Mouse (Mus musculus): ENCODE measurements around the gene Coq10a. TPM values are rescaled to one million over a fixed set of nuclear protein-coding genes. Genes with fewer than 3 reads are reported as not detected.

The Coq10a gene
- polyA plus RNA-seq, 2 experiments, result 4.7 to 7.7 TPM

GRCm38 (mm10) chr10:128378462-128378861, 9.7 kb upstream of the Coq10a start:
- H3K9ac ChIP-seq (replicated peaks), result peak overlapping the region; percentile 89; the same call in 1 of the 2 replicates
- H3K9me3 ChIP-seq (ENCODE audit: control insufficient read depth, low read length), result no peaks in the 10 kb centered on the region
- peak overlapping the region; percentile 92; the same call in 1 of the 2 replicates for H3K4me2 ChIP-seq (ENCODE audit: low read depth)
- ATAC-seq (ENCODE audit: insufficient read depth) (no peak), DNase-seq (ENCODE audit: low read depth in 3 of 3, low spot score in 3 of 3) (no peak)
- H3K27me3 ChIP-seq (ENCODE audit: control insufficient read depth, insufficient read depth, low read length), result no peaks in the 10 kb centered on the region
- peaks cover 15% of the 10 kb centered on the region for H3K36me3 ChIP-seq (replicated peaks; ENCODE audit: control insufficient read depth, insufficient read depth, low read depth)
- 63% methylated on average over 3 of the region's 3 CpGs for WGBS (ENCODE audit: insufficient replicate concordance)
- 0 out of 4 replicates have a peak overlapping the region, but pooled peaks of 1 of the 2 experiments have one; percentile 65 for H3K4me3 ChIP-seq (ENCODE audit: insufficient read depth in 1 of 2, low read depth in 2 of 2, low read length in 2 of 2)
- peaks cover 5 to 18% of the 10 kb centered on the region in 2 experiments; a peak in 3 of 4 replicates for H3K4me1 ChIP-seq (replicated peaks; ENCODE audit: control insufficient read depth in 2 of 2, insufficient read depth in 2 of 2, low read length in 1 of 2)
- TF ChIP-seq EP300 (IDR thresholded peaks at IDR 0.05; ENCODE audit: low read depth) (no peak), CTCF (IDR thresholded peaks at IDR 0.05; ENCODE audit: low read depth) (no peak)
- H3K27ac ChIP-seq, result no peak overlapping the region

- DNase-seq (ENCODE audit: low read depth in 3 of 3, low spot score in 3 of 3) (no peak), ATAC-seq (ENCODE audit: insufficient read depth) (no peak)
- Histone ChIP-seq H3K36me3 (replicated peaks; ENCODE audit: control insufficient read depth, insufficient read depth, low read depth) (peaks cover 15% of the 10 kb centered on the region), H3K27ac (no peak overlapping the region), H3K4me1 (replicated peaks; ENCODE audit: control insufficient read depth in 2 of 2, insufficient read depth in 2 of 2, low read length in 1 of 2) (peaks cover 5 to 23% of the 10 kb centered on the region in 2 experiments; a peak in 3 of 4 replicates), H3K9ac (replicated peaks) (peak overlapping the region; percentile 89), H3K4me3 (ENCODE audit: insufficient read depth in 1 of 2, low read depth in 2 of 2, low read length in 2 of 2) (peak overlapping the region; percentile 65 to 89), H3K9me3 (ENCODE audit: control insufficient read depth, low read length) (no peaks in the 10 kb centered on the region), H3K4me2 (ENCODE audit: low read depth) (peak overlapping the region; percentile 92), H3K27me3 (ENCODE audit: control insufficient read depth, insufficient read depth, low read length) (no peaks in the 10 kb centered on the region)
- WGBS (ENCODE audit: insufficient replicate concordance), result 66% methylated on average over 14 of the region's 14 CpGs
- TF ChIP-seq EP300 (IDR thresholded peaks at IDR 0.05; ENCODE audit: low read depth) (no peak), CTCF (IDR thresholded peaks at IDR 0.05; ENCODE audit: low read depth) (no peak)
Measured at GRCm38 (mm10) chr10:128377940-128378448, 9.2 kb upstream of the Coq10a start.

GRCm38 (mm10) chr10:128377222-128377939, 8.6 kb upstream of the Coq10a start:
- H3K4me3 ChIP-seq (ENCODE audit: insufficient read depth in 1 of 2, low read depth in 2 of 2, low read length in 2 of 2), result peak overlapping the region; percentile 65 to 89
- WGBS (ENCODE audit: insufficient replicate concordance), result under 1% methylated on average over 41 of the region's 47 CpGs
- TF ChIP-seq EP300 (IDR thresholded peaks at IDR 0.05; ENCODE audit: low read depth) (no peak), CTCF (IDR thresholded peaks at IDR 0.05; ENCODE audit: low read depth) (no peak)
- H3K9ac ChIP-seq (replicated peaks), result peak overlapping the region; percentile 89
- ATAC-seq (ENCODE audit: insufficient read depth), result peak; percentile 73
- H3K4me1 ChIP-seq (replicated peaks; ENCODE audit: control insufficient read depth in 2 of 2, insufficient read depth in 2 of 2, low read length in 1 of 2), result peaks cover 5 to 25% of the 10 kb centered on the region in 2 experiments; a peak in 3 of 4 replicates
- no peak for DNase-seq (ENCODE audit: low read depth in 3 of 3, low spot score in 3 of 3)
- H3K36me3 ChIP-seq (replicated peaks; ENCODE audit: control insufficient read depth, insufficient read depth, low read depth), result peaks cover 10% of the 10 kb centered on the region; the same call in 1 of the 2 replicates
- no peaks in the 10 kb centered on the region for H3K9me3 ChIP-seq (ENCODE audit: control insufficient read depth, low read length)
- H3K4me2 ChIP-seq (ENCODE audit: low read depth), result peak overlapping the region; percentile 92
- no peaks in the 10 kb centered on the region for H3K27me3 ChIP-seq (ENCODE audit: control insufficient read depth, insufficient read depth, low read length)
- no peak overlapping the region; the same call in 1 of the 2 replicates for H3K27ac ChIP-seq

GRCm38 (mm10) chr10:128376455-128377211, 7.8 kb upstream of the Coq10a start, which contains the start of gene Ankrd52:
Gene Ankrd52, plus strand, starts transcription at chr10:128377115.
- Histone ChIP-seq H3K9ac (replicated peaks) (peak within 1 kb of the TSS; percentile 89), H3K9me3 (ENCODE audit: control insufficient read depth, low read length) (no peaks in the 10 kb centered on the region), H3K4me3 (ENCODE audit: insufficient read depth in 1 of 2, low read depth in 2 of 2, low read length in 2 of 2) (peak within 1 kb of the TSS; percentile 65 to 89), H3K4me1 (replicated peaks; ENCODE audit: control insufficient read depth in 2 of 2, insufficient read depth in 2 of 2, low read length in 1 of 2) (peaks cover 5 to 25% of the 10 kb centered on the region in 2 experiments; a peak in 3 of 4 replicates), H3K36me3 (replicated peaks; ENCODE audit: control insufficient read depth, insufficient read depth, low read depth) (peaks cover 4% of the 10 kb centered on the region; the same call in 1 of the 2 replicates), H3K4me2 (ENCODE audit: low read depth) (peak within 1 kb of the TSS; percentile 92), H3K27me3 (ENCODE audit: control insufficient read depth, insufficient read depth, low read length) (no peaks in the 10 kb centered on the region), H3K27ac (peak within 1 kb of the TSS; percentile 34)
- WGBS (ENCODE audit: insufficient replicate concordance), result under 1% methylated on average over 65 of the region's 73 CpGs
- ATAC-seq (ENCODE audit: insufficient read depth) (peak; percentile 91), DNase-seq (ENCODE audit: low read depth in 3 of 3, low spot score in 3 of 3) (peak; percentile 60 to 66 (median 61))
- peak; percentile 48 for TF ChIP-seq CTCF (IDR thresholded peaks at IDR 0.05; ENCODE audit: low read depth)
- no peak for TF ChIP-seq EP300 (IDR thresholded peaks at IDR 0.05; ENCODE audit: low read depth)
